Mouse (Mus musculus) heart, embryonic 15.5 days (tissue): Measurements from ENCODE around the gene Serpinb9. TPM values are rescaled to one million over a fixed set of nuclear protein-coding genes. Genes with fewer than 3 reads are reported as not detected.

ENCODE experiments used
- ATAC-seq: fragments of 200-750 bp; cut with Nextera tagmentation; replicated peaks from 2 replicates; pipeline ENCODE4 v1.8.0; 2017; ENCODE audit warnings: low read depth, moderate TSS enrichment; ENCODE audit not compliant: insufficient number of reproducible peaks, insufficient read depth, low FRiP score
- H3K27ac ChIP-seq: fragments of 300-500 bp; sonication (generic); 2 replicates; pipeline ENCODE4 v1.5.1; 2015; ENCODE audit warnings: mild to moderate bottlenecking, inconsistent platforms
- H3K27me3 ChIP-seq: fragments of 300-500 bp; sonication (generic); 2 replicates; pipeline ENCODE4 v1.6.1; 2015; ENCODE audit warnings: inconsistent platforms
- H3K36me3 ChIP-seq: fragments of 300-500 bp; sonication (generic); 2 replicates; pipeline ENCODE4 v1.6.1; 2015; ENCODE audit warnings: mild to moderate bottlenecking, inconsistent platforms
- H3K4me1 ChIP-seq: fragments of 300-500 bp; sonication (generic); replicated peaks from 2 replicates; pipeline ENCODE4 v1.6.1; 2015; ENCODE audit warnings: inconsistent platforms
- H3K4me2 ChIP-seq: fragments of 300-500 bp; sonication (generic); 2 replicates; pipeline ENCODE4 v1.6.1; 2015; ENCODE audit warnings: inconsistent platforms, mild to moderate bottlenecking, moderate library complexity
- H3K4me3 ChIP-seq: fragments of 300-500 bp; sonication (generic); 2 replicates; pipeline ENCODE4 v1.5.1; 2015; ENCODE audit warnings: mild to moderate bottlenecking, inconsistent platforms
- H3K9ac ChIP-seq: fragments of 300-500 bp; sonication (generic); 2 replicates; pipeline ENCODE4 v1.6.1; 2015; ENCODE audit warnings: mild to moderate bottlenecking, inconsistent platforms
- H3K9me3 ChIP-seq: fragments of 300-500 bp; sonication (generic); replicated peaks from 2 replicates; pipeline ENCODE4 v1.6.1; 2016; ENCODE audit warnings: inconsistent platforms
- WGBS: fragments of 180-500 bp; shearing (Covaris S2); methylation state at CpG from one replicate; pipeline ENCODE4 v1.1.7; 2015; ENCODE audit warnings: mixed read lengths; 5-methylcytosine and 5-hydroxymethylcytosine counted together
- polyA plus RNA-seq: library from polyadenylated mRNA; unstranded; fragments of >200 nt; fragmentation: Nextera tagmentation; extraction: Ambion mirVana; gene quantifications from 2 replicates; pipeline ENCODE4 v1.2.1, GENCODE M21; 2015

The Serpinb9 gene
- polyA plus RNA-seq, 1 experiment from 2014 or later = 8.3 TPM

DNA sequence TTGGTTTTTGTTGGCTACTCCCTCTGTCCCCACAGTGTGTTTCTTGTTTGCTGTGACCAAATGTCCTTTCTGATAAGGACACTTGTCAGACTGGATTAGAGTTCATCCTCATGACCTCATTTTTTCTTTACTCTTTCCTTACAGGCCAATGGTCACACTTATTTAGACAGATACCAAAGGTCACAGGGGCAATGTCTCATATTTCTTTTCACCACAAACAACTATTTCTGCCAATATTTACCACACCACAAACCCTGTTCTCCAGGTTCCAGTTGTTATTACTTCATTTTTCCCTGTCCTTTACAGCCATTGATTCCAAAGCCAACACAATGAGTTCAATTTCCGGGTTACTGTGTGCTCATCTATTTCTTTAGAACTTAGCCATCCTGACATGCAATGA is 33.4 kb upstream of the Serpinb9 start:
- no peak overlapping the region for H3K4me2 ChIP-seq
- ATAC-seq = no peak
- H3K36me3 ChIP-seq = 0 out of 2 replicates have a peak, but pooled peaks cover 4% of the 10 kb centered on the region
- no peak overlapping the region for H3K9ac ChIP-seq
- 86% methylated on average over 1 of the region's 1 CpGs for WGBS
- no peaks in the 10 kb centered on the region for H3K27me3 ChIP-seq
- H3K4me1 ChIP-seq = peaks cover 11% of the 10 kb centered on the region
- no peak overlapping the region for H3K27ac ChIP-seq
- no peak overlapping the region for H3K4me3 ChIP-seq
- H3K9me3 ChIP-seq = no peaks in the 10 kb centered on the region

DNA sequence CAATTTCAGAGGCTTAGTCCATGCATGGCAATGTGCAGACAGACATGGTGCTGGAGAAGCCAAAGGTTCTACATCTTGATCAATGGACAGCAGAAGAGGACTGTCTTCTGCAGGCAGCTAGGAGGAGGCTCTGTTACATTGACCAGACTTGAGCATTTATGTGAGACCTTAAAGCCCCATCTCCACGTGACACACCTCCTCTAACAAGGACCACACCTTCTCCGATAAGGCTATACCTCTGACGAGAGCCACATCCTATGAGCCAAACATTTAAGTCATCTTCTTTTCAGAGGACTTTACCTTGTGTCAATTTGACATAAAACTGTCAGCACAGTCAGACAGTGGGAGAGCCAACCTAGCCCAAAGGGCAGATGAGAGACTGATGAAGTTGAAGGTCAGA is 32.3 kb upstream of the Serpinb9 start:
- no peak overlapping the region for H3K27ac ChIP-seq
- H3K27me3 ChIP-seq = no peaks in the 10 kb centered on the region
- no peak for ATAC-seq
- peaks cover 3% of the 10 kb centered on the region; the same call in 1 of the 2 replicates for H3K4me1 ChIP-seq
- H3K9ac ChIP-seq = no peak overlapping the region
- no peaks in the 10 kb centered on the region for H3K9me3 ChIP-seq
- no peak overlapping the region for H3K4me3 ChIP-seq
- H3K4me2 ChIP-seq = no peak overlapping the region
- 92% methylated on average over 3 of the region's 3 CpGs for WGBS
- H3K36me3 ChIP-seq = 0 out of 2 replicates have a peak, but pooled peaks cover 4% of the 10 kb centered on the region

DNA sequence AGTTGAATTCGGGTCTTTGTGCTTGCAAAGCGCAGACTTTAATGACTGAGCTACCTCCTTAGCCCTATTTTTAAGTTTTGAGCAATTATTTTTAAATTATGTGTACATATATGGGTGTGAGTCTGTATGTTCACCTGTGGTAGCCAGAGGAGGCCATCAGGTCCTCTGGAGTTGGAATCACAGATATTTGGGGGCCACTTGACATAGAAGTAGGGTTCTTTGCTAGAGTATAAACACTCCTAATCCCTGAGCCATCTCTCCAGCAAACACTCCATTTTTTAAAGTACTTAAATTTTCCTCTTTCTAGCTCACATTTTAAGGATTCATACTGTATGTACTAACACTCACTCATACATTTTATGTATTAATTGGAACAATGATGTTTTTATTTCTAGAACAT is 28.8 kb upstream of the Serpinb9 start:
- H3K4me2 ChIP-seq = no peak overlapping the region
- WGBS = 92% methylated on average over 2 of the region's 2 CpGs
- no peak overlapping the region for H3K9ac ChIP-seq
- no peak overlapping the region for H3K4me3 ChIP-seq
- no peaks in the 10 kb centered on the region for H3K27me3 ChIP-seq
- no peak overlapping the region for H3K27ac ChIP-seq
- peaks cover 3% of the 10 kb centered on the region; the same call in 1 of the 2 replicates for H3K4me1 ChIP-seq
- H3K9me3 ChIP-seq = no peaks in the 10 kb centered on the region
- no peak for ATAC-seq
- peaks cover 4% of the 10 kb centered on the region; the same call in 1 of the 2 replicates for H3K36me3 ChIP-seq

DNA sequence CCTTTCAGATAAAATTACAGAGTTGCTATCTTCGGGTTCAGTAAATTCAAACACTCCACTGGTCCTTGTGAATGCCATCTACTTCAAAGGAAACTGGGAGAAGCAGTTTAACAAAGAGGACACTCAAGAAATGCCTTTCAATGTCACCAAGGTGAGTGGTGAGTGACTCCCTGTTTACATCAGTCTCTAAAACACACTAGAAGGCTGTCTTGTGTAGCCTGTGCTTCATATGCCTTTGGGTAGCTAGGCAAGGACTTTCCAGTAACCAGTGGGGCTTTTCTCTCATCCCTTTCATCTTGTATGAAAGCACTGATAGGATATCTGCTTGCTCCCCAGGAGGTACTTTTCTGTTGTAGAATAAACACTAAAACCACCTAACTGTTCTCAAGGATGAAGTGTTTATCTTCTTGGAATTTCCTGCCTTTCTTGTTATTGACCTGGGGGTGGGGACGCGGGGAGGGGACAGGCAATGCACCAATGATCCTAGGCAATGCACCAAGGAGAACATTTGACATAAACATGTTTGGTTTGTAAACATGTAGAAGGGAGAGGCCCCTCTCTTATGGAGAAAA is 28.1 kb upstream of the Serpinb9 start:
- H3K27ac ChIP-seq = no peak overlapping the region
- no peaks in the 10 kb centered on the region for H3K27me3 ChIP-seq
- H3K9ac ChIP-seq = no peak overlapping the region
- H3K4me2 ChIP-seq = no peak overlapping the region
- ATAC-seq = no peak
- H3K9me3 ChIP-seq = no peaks in the 10 kb centered on the region
- H3K36me3 ChIP-seq = peaks cover 4% of the 10 kb centered on the region; the same call in 1 of the 2 replicates
- H3K4me1 ChIP-seq = peaks cover 3% of the 10 kb centered on the region; the same call in 1 of the 2 replicates
- 41% methylated on average over 3 of the region's 3 CpGs for WGBS
- H3K4me3 ChIP-seq = no peak overlapping the region

DNA sequence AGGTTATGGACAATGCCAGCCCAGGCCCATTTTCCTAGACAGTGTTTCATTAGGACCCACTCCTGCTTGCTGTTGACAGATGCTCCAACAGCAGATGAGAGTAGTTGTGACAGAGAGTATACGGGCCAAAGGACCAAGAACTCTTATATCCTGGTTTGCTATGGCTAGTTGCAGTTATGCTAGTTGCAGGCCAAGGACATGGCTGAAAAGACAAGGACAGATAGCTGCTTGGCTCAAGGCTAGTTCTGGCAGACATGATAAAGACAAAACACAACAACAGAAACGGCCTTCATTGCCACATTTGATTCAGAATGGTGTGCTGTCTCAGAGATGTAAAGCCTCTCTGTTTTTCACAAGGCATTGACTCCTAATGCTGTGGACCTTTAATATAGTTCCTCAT is 27.3 kb upstream of the Serpinb9 start:
- no peak overlapping the region for H3K27ac ChIP-seq
- H3K27me3 ChIP-seq = no peaks in the 10 kb centered on the region
- peaks cover 3% of the 10 kb centered on the region; the same call in 1 of the 2 replicates for H3K36me3 ChIP-seq
- no peak for ATAC-seq
- H3K9ac ChIP-seq = no peak overlapping the region
- H3K4me3 ChIP-seq = no peak overlapping the region
- no peak overlapping the region for H3K4me2 ChIP-seq
- WGBS = 36% methylated on average over 2 of the region's 2 CpGs
- no peaks in the 10 kb centered on the region for H3K9me3 ChIP-seq
- peaks cover 3% of the 10 kb centered on the region; the same call in 1 of the 2 replicates for H3K4me1 ChIP-seq

DNA sequence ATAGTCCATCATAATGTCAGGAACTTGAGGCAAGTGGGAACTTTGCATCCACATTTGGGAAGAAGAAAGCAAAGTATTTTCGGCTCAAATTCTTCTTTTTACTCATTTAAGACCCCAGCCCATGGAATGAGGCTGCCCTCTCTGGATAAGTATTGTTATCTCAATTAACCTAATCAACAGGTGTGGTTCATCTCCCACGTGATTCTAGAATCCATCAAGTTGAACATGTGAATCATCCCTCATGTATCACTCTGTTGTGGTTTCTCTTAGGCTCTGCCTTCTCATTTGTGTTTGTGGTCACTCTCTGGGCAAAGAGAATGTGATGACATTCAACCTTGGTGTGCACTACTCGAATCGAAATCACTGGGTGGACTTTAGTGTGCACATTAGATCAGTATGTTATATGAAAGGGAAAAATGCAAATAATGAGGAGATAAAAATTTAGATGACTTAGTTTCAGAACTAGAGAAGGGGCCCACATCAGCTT is 20.5 kb upstream of the Serpinb9 start:
- Histone ChIP-seq H3K27me3 (no peaks in the 10 kb centered on the region), H3K27ac (no peak overlapping the region), H3K9me3 (no peaks in the 10 kb centered on the region), H3K4me1 (no peaks in the 10 kb centered on the region), H3K4me2 (no peak overlapping the region), H3K36me3 (no peaks in the 10 kb centered on the region), H3K9ac (no peak overlapping the region), H3K4me3 (no peak overlapping the region)
- ATAC-seq = no peak
- WGBS = 76% methylated on average over 4 of the region's 4 CpGs

DNA sequence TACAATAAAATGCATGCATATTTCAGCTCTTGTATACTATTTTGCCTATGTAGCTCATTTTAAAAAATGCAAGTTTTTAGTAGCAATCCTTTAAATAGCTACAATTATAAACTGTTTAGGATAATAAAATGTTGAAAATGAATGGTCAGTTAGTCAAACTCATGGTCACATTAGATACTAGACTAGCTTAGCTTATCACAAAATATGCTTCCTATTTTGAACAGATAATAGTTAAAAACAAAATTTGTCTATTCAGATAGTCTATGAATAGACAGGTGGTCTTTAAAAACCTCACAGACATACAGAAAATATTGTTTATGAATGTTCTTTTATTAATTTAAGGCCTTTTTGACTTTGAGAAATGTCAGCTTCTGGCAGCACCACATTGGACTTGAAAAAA is 16.8 kb upstream of the Serpinb9 start:
- Histone ChIP-seq H3K4me1 (no peaks in the 10 kb centered on the region), H3K4me2 (no peak overlapping the region), H3K36me3 (no peaks in the 10 kb centered on the region), H3K27me3 (no peaks in the 10 kb centered on the region), H3K4me3 (no peak overlapping the region), H3K27ac (no peak overlapping the region), H3K9me3 (no peaks in the 10 kb centered on the region), H3K9ac (no peak overlapping the region)
- no peak for ATAC-seq

DNA sequence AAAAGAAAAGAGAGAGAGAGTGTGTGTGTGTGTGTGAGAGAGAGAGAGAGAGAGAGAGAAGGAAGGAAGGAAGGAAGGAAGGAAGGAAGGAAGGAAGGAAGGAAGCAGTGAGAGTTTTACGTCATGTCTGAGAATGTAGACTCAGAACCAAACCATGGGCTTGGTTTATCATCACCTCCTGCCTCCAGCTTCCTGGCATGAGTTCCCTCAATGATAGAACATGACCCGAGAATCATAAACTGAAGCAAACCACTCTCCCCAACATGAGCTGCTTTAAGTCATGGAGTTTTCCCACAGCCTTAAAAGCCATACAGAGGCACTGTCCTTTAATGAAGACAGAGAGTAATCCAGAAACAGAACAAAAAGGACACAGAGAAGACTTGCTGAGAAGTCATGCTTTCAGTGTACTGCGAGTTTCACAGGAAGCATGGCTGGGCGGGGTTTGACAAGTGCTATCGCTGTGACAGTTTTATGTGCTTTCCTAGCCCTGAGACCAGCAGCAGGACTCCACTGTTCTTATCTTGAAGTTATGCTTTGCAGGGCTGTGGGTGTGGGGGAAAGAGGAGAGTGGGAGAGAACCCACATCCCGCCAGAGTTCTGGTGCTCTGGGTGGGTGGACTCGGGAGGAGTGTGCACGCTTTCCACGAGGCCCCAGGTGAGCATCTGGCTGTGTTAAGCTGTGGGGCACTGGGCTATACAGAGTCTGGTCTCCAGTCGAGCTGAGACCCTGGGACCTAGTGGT is 9.7 kb upstream of the Serpinb9 start:
- Histone ChIP-seq H3K4me1 (peaks cover 7% of the 10 kb centered on the region), H3K36me3 (no peaks in the 10 kb centered on the region), H3K27me3 (no peaks in the 10 kb centered on the region), H3K4me3 (no peak overlapping the region), H3K27ac (peak overlapping the region; percentile 35), H3K9ac (no peak overlapping the region; the same call in 1 of the 2 replicates), H3K9me3 (no peaks in the 10 kb centered on the region), H3K4me2 (0 out of 2 replicates have a peak overlapping the region, but pooled peaks have one; percentile 13)
- ATAC-seq = no peak
- 40% methylated on average over 10 of the region's 10 CpGs for WGBS

DNA sequence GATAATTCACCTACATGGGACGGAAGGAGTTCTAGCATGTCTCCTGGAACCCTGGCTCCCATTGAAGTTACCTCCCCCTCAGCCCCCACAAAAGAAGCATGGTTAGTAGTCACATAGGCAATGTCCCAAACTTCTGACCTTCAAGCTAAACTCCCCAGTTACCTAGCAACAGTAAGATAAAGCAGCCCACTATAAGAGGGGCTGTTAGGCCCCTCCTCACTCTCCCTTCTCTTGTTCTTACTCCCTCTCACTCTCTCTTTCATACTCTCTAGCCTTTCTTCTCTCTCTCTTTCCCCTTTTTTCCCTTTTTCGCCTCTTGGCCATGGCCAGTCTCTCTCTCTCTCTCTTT is 9.2 kb upstream of the Serpinb9 start:
- no peak overlapping the region for H3K4me3 ChIP-seq
- no peak overlapping the region for H3K4me2 ChIP-seq
- H3K9me3 ChIP-seq = no peaks in the 10 kb centered on the region
- H3K27ac ChIP-seq = peak overlapping the region; percentile 35
- H3K27me3 ChIP-seq = no peaks in the 10 kb centered on the region
- no peak for ATAC-seq
- 73% methylated on average over 2 of the region's 2 CpGs for WGBS
- H3K4me1 ChIP-seq = peaks cover 7% of the 10 kb centered on the region
- no peaks in the 10 kb centered on the region for H3K36me3 ChIP-seq
- no peak overlapping the region for H3K9ac ChIP-seq

DNA sequence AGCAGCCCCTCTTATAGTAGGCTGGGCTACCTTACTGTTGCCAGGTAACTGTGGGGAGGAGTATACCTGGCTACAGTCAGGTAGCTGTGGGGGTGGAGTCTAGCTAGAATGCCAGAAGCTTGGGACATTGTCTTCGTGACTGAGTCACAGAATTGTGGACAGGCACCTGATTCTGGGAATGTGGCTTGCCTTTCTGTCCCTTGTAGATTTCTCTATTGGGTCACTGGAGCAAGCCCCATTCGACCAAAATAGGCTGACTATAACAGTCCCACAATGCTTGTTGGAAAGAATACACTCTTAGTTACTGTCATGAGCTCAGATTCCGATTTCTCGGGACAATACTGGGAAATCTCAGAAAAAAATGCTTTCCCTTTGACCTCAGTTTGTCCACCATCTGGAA is 8.0 kb upstream of the Serpinb9 start:
- H3K27me3 ChIP-seq = no peaks in the 10 kb centered on the region
- WGBS = 67% methylated on average over 4 of the region's 4 CpGs
- no peak overlapping the region for H3K9ac ChIP-seq
- H3K4me1 ChIP-seq = peaks cover 7% of the 10 kb centered on the region
- no peak for ATAC-seq
- no peaks in the 10 kb centered on the region for H3K36me3 ChIP-seq
- no peak overlapping the region for H3K4me3 ChIP-seq
- no peak overlapping the region for H3K4me2 ChIP-seq
- no peaks in the 10 kb centered on the region for H3K9me3 ChIP-seq
- no peak overlapping the region for H3K27ac ChIP-seq

DNA sequence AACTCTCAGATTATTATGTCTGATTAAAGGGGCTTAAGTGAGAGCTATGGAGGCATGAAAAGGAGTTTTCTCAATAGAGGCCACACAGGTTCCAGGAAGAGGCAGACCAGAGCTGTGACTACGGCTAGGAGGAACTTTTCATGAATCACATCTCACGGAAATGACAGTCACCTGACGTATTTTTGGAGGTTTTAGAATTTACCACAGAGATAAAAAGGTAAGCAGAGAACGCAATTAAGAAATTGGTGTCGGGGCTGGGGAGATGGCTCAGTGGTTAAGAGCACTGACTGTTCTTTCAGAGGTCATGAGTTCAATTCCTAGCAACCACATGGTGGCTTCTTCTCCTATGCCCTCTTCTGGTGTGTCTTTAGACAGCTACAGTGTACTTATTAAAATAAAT is 1.7 kb upstream of the Serpinb9 start:
- Histone ChIP-seq H3K27me3 (no peaks in the 10 kb centered on the region), H3K4me1 (0 out of 2 replicates have a peak, but pooled peaks cover 14% of the 10 kb centered on the region), H3K4me2 (no peak overlapping the region), H3K9me3 (no peaks in the 10 kb centered on the region), H3K27ac (no peak overlapping the region), H3K36me3 (no peaks in the 10 kb centered on the region), H3K4me3 (no peak overlapping the region), H3K9ac (no peak overlapping the region)
- 88% methylated on average over 5 of the region's 5 CpGs for WGBS
- ATAC-seq = no peak
